In the genomic region with DNA sequence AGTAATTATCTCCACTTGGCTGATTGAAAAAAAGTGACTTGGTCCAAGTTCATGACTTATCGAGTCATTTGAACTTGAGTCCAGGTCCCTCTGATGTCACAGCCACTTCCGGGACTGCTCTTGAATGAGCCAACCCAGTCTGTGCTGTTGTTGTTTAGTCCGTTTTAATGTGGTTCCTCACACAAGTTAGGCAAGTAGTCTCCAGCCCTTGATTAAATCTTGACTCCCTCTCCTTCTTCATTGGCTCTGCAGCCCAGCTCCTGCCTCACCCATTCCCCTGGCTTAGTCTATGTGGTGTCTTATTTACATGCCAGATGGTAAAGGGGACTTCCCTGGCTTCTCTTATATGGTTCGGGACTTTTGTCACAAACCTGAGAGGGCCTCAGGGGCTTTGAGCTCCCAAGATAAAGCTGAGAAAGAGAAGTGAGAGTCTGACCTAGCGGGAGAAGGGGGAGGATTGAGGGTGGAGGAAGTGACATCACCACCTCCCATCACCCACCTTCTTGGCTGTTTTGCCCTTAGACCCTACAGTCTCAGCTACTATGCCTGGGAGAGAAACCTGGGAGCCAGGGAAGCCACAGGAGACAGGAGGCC, we compare ENCODE assay signal across 14 mouse cellular contexts. TPM values are rescaled to one million over a fixed set of nuclear protein-coding genes. Genes with fewer than 3 reads are reported as not detected.
A peak's percentile ranks its signal among the peaks of the same experiment; 100 is the strongest.
DNase-seq lines count a peak whose midpoint lies in the region; ATAC-seq lines count a peak whose summit lies in the region.
"Had no signal": no experiment of that assay in that cellular context is flagged by ENCODE, and none has a peak within 500 bp of the region (broad histone marks: within the 10 kb centered on the region; RNA-seq: fewer than 3 reads in every experiment).

No protein-coding gene starts in this region.

- DNase-seq in heart, adult 9 months (ENCODE audit: low spot score in 2 of 2) = peak; percentile 12 to 32
- no peak for DNase-seq in heart, postnatal 4 days
- peak; percentile 85 to 89 for DNase-seq in B cell, adult 2 months
- peak; percentile 94 for DNase-seq in induced T-regulatory cell, adult 2 months (ENCODE audit: low read depth)
- DNase-seq in urinary bladder, postnatal 4 days (ENCODE audit: low spot score in 2 of 2) = no peak
- DNase-seq in heart, adult 8-10 months (ENCODE audit: low spot score) = no peak
- DNase-seq: kidney, adult 9 months; right cerebral cortex, postnatal 4 days had no signal

- no peaks in the 10 kb centered on the region for H3K9me3 ChIP-seq in midbrain, embryonic 15.5 days
- H3K9me3 ChIP-seq: heart, embryonic 13.5 days had no signal

- H3K9ac ChIP-seq in midbrain, embryonic 15.5 days = no peak overlapping the region
- H3K9ac ChIP-seq: heart, embryonic 13.5 days had no signal

- WGBS in midbrain, embryonic 15.5 days = 80% methylated on average over 5 of the region's 5 CpGs

- H3K4me2 ChIP-seq in midbrain, embryonic 15.5 days = no peak overlapping the region
- H3K4me2 ChIP-seq: heart, embryonic 13.5 days had no signal

- no peak overlapping the region for H3K4me3 ChIP-seq in midbrain, embryonic 15.5 days
- H3K4me3 ChIP-seq: heart, embryonic 13.5 days had no signal

- H3K27me3 ChIP-seq in midbrain, embryonic 15.5 days (replicated peaks) = no peaks in the 10 kb centered on the region
- H3K27me3 ChIP-seq: heart, embryonic 13.5 days had no signal

- no peaks in the 10 kb centered on the region for H3K36me3 ChIP-seq in midbrain, embryonic 15.5 days (replicated peaks)
- H3K36me3 ChIP-seq: heart, embryonic 13.5 days had no signal

- no peak overlapping the region for H3K27ac ChIP-seq in midbrain, embryonic 15.5 days
- H3K27ac ChIP-seq: heart, embryonic 13.5 days had no signal

- H3K4me1 ChIP-seq in midbrain, embryonic 15.5 days = no peaks in the 10 kb centered on the region
- H3K4me1 ChIP-seq: heart, embryonic 13.5 days had no signal

- ATAC-seq in neutrophil, adult 5-6 weeks (ENCODE audit: extremely low read depth, insufficient number of reproducible peaks, low FRiP score, poor library complexity, severe bottlenecking) = peak; percentile 71
- ATAC-seq in midbrain, embryonic 15.5 days (replicated peaks) = no peak

RNA-seq across cellular contexts. Expression of gene Cd52, which starts 2.2 kb away (rescaled TPM):
- total RNA-seq in heart, postnatal 4 days (2021) = 1 to 10 TPM; 4.3 to 5.6 TPM
- 2,308 and 2,325 TPM in 2 replicates for total RNA-seq in neutrophil, adult 5-6 weeks (2017)
- 2.1 and 2.8 TPM in 2 replicates for polyA plus RNA-seq in midbrain, embryonic 15.5 days (2015; fragmentation: Nextera tagmentation; extraction: Ambion mirVana)
- total RNA-seq in heart, adult 8-10 months (2022) = 1 to 10 TPM; 1.6 to 4.8 (median 2.7) TPM
- polyA plus RNA-seq: C2C12 had no signal

RNA-seq across cellular contexts. Expression of gene Ubxn11, which starts 5.3 kb away (rescaled TPM):
- 1 to 10 TPM; 1.2 to 2.0 TPM for total RNA-seq in heart, postnatal 4 days (2021)
- 15.0 and 22.1 TPM in 2 replicates for total RNA-seq in neutrophil, adult 5-6 weeks (2017)
- polyA plus RNA-seq in midbrain, embryonic 15.5 days (2015; fragmentation: Nextera tagmentation; extraction: Ambion mirVana) = 17.2 and 19.1 TPM in 2 replicates
- total RNA-seq in heart, adult 8-10 months (2022) = 1 to 10 TPM; 1.5 to 3.5 (median 2.5) TPM

RNA-seq across cellular contexts. Expression of gene Sh3bgrl3, which starts 31.5 kb away (rescaled TPM):
- total RNA-seq in heart, postnatal 4 days (2021) = 10 to 100 TPM; 70.4 to 72.6 TPM
- 471 and 477 TPM in 2 replicates for total RNA-seq in neutrophil, adult 5-6 weeks (2017)
- 386 and 393 TPM in 2 replicates for polyA plus RNA-seq in midbrain, embryonic 15.5 days (2015; fragmentation: Nextera tagmentation; extraction: Ambion mirVana)
- 10 to 100 TPM; 31.3 to 41.3 (median 35.0) TPM for total RNA-seq in heart, adult 8-10 months (2022)

RNA-seq across cellular contexts. Expression of gene Crybg2, which starts 36.5 kb away (rescaled TPM):
- not detected for total RNA-seq in heart, postnatal 4 days (2021)
- total RNA-seq in neutrophil, adult 5-6 weeks (2017) = 4.2 and 7.4 TPM in 2 replicates
- polyA plus RNA-seq in midbrain, embryonic 15.5 days (2015; fragmentation: Nextera tagmentation; extraction: Ambion mirVana) = 2.4 and 4.2 TPM in 2 replicates
- total RNA-seq in heart, adult 8-10 months (2022) = under 1 TPM in 1 of 4 experiments, not detected in 3; 0.50 TPM
- polyA plus RNA-seq: C2C12; heart, embryonic 13.5 days had no signal

RNA-seq across cellular contexts. Expression of gene Zfp683, which starts 43.5 kb away (rescaled TPM):
- not detected for total RNA-seq in heart, postnatal 4 days (2021)
- total RNA-seq in neutrophil, adult 5-6 weeks (2017) = 0.58 TPM in 1 of 2 replicates, not detected in the other
- polyA plus RNA-seq in midbrain, embryonic 15.5 days (2015; fragmentation: Nextera tagmentation; extraction: Ambion mirVana) = not detected in 2 replicates
- total RNA-seq in heart, adult 8-10 months (2022) = not detected
- total RNA-seq: left cerebral cortex, postnatal 10 days had no signal
- polyA plus RNA-seq: C2C12; embryonic facial prominence, embryonic 11.5 days; heart, embryonic 13.5 days had no signal

Comparison
In these comparisons a context has a peak if more than half of its experiments do, and no peak if none do; other contexts are left out.
1. DNase-seq: peak in heart, adult 9 months (2 of 2), B cell, adult 2 months (2 of 2) and induced T-regulatory cell, adult 2 months (single experiment); none in heart, postnatal 4 days (single experiment), urinary bladder, postnatal 4 days (0 of 2) and heart, adult 8-10 months (single experiment).
2. RNA of gene Cd52, which starts 2.2 kb away (total RNA-seq): 2,308 to 2,325 TPM in neutrophil, adult 5-6 weeks; 4.3 to 5.6 TPM in heart, postnatal 4 days and 1.6 to 4.8 TPM in heart, adult 8-10 months; every median in the first group is over 100 times any median in the second.